Mouse (Mus musculus) lung, postnatal 0 days (tissue): ENCODE results near the gene Abca8a. TPM values are rescaled to one million over a fixed set of nuclear protein-coding genes. Genes with fewer than 3 reads are reported as not detected.

Experiments used
- ATAC-seq: fragments of 200-750 bp; cut with Nextera tagmentation; 2 replicates; pipeline ENCODE4 v1.8.0; 2017; ENCODE audit warnings: moderate library complexity
- DNase-seq: peaks from one replicate; pipeline ENCODE4 v3.0.0-alpha.2; 2016; ENCODE audit warnings: low spot score
- H3K27ac ChIP-seq: fragments of 300-500 bp; sonication (generic); 2 replicates; pipeline ENCODE4 v1.5.1; 2014; ENCODE audit warnings: antibody characterized with exemption, mild to moderate bottlenecking, low read length, mixed read lengths
- H3K27me3 ChIP-seq: fragments of 300-500 bp; sonication (generic); replicated peaks from 2 replicates; pipeline ENCODE4 v1.6.1; 2014; ENCODE audit warnings: low read length, mixed read lengths; ENCODE audit not compliant: insufficient read depth
- H3K36me3 ChIP-seq: fragments of 300-500 bp; sonication (generic); 2 replicates; pipeline ENCODE4 v1.6.1; 2014; ENCODE audit warnings: low read length, mixed read lengths; ENCODE audit not compliant: insufficient read depth
- H3K4me1 ChIP-seq: fragments of 300-500 bp; sonication (generic); 2 replicates; pipeline ENCODE4 v1.6.1; 2014; ENCODE audit warnings: antibody characterized with exemption, low read depth, low read length, mixed read lengths; ENCODE audit not compliant: insufficient read depth
- H3K4me2 ChIP-seq: fragments of 300-500 bp; sonication (generic); replicated peaks from 2 replicates; pipeline ENCODE4 v1.6.1; 2014; ENCODE audit warnings: low read depth, mild to moderate bottlenecking, low read length, moderate library complexity, mixed read lengths
- H3K4me3 ChIP-seq: fragments of 300-500 bp; sonication (generic); 2 replicates; pipeline ENCODE4 v1.5.1; 2014; ENCODE audit warnings: low read depth, low read length
- H3K9ac ChIP-seq: fragments of 300-500 bp; sonication (generic); replicated peaks from 2 replicates; pipeline ENCODE4 v1.6.1; 2014; ENCODE audit warnings: low read depth, mild to moderate bottlenecking
- H3K9me3 ChIP-seq: fragments of 300-500 bp; sonication (generic); 2 replicates; pipeline ENCODE4 v1.6.1; 2016; ENCODE audit warnings: low read length, mixed read lengths
- CTCF ChIP-seq: IDR thresholded peaks from 2 replicates; pipeline ENCODE4 v1.5.1; 2016; ENCODE audit warnings: antibody characterized with exemption, mild to moderate bottlenecking
- EP300 ChIP-seq: IDR thresholded peaks from 2 replicates; pipeline ENCODE4 v1.6.1; 2016; ENCODE audit warnings: antibody characterized with exemption, mild to moderate bottlenecking, control low read depth
- WGBS: fragments of 180-500 bp; shearing (Covaris S2); extraction: QIAGEN DNeasy Blood & Tissue Kit; methylation state at CpG from one replicate; pipeline ENCODE4 v1.1.7; 2014; 5-methylcytosine and 5-hydroxymethylcytosine counted together
- polyA plus RNA-seq: library from polyadenylated mRNA; unstranded; fragments of >200 nt; fragmentation: Nextera tagmentation; extraction: Ambion mirVana; gene quantifications from 2 replicates; pipeline ENCODE4 v1.2.1, GENCODE M21; 2015

Abca8a gene
- polyA plus RNA-seq, 1 experiment from 2014 or later: 7.6 TPM

GRCm38 (mm10) chr11:110037795-110038194 is 58.0 kb downstream of the Abca8a start:
- Histone ChIP-seq H3K4me3 (no peak overlapping the region), H3K36me3 (no peaks in the 10 kb centered on the region), H3K4me1 (no peaks in the 10 kb centered on the region), H3K4me2 (no peak overlapping the region), H3K27me3 (no peaks in the 10 kb centered on the region), H3K27ac (no peak overlapping the region), H3K9ac (no peak overlapping the region), H3K9me3 (no peaks in the 10 kb centered on the region)
- 94% methylated on average over 2 of the region's 2 CpGs for WGBS
- DNase-seq: no peak
- no peak for ATAC-seq
- TF ChIP-seq CTCF (no peak), EP300 (no peak)

GRCm38 (mm10) chr11:110028913-110029695 is 66.7 kb downstream of the Abca8a start:
- Histone ChIP-seq H3K9me3 (no peaks in the 10 kb centered on the region), H3K9ac (no peak overlapping the region), H3K27me3 (no peaks in the 10 kb centered on the region), H3K27ac (no peak overlapping the region), H3K4me2 (no peak overlapping the region), H3K4me1 (no peaks in the 10 kb centered on the region), H3K36me3 (no peaks in the 10 kb centered on the region), H3K4me3 (no peak overlapping the region)
- 37% methylated on average over 7 of the region's 7 CpGs for WGBS
- no peak for TF ChIP-seq CTCF
- TF ChIP-seq EP300: no peak
- peak; percentile 8 for DNase-seq
- peak; percentile 40 for ATAC-seq

- ATAC-seq: no peak
- Histone ChIP-seq H3K9ac (no peak overlapping the region), H3K27me3 (no peaks in the 10 kb centered on the region), H3K27ac (no peak overlapping the region), H3K4me3 (no peak overlapping the region), H3K4me2 (no peak overlapping the region), H3K9me3 (no peaks in the 10 kb centered on the region), H3K36me3 (no peaks in the 10 kb centered on the region), H3K4me1 (no peaks in the 10 kb centered on the region)
- DNase-seq: no peak
- 62% methylated on average over 2 of the region's 2 CpGs for WGBS
- TF ChIP-seq EP300 (no peak), CTCF (no peak)
These were observed 84.8 kb downstream of the Abca8a start for GRCm38 (mm10) chr11:110010836-110011546.

- WGBS: under 1% methylated on average over 15 of the region's 15 CpGs
- no peak within 1 kb of the TSS for H3K27ac ChIP-seq
- no peak within 1 kb of the TSS for H3K9ac ChIP-seq
These were observed 100.2 kb downstream of the Abca8a start, which contains the start of gene Abca8b for GRCm38 (mm10) chr11:109995624-109996023. TSS of gene Abca8b (minus strand) at chr11:109995845.

GRCm38 (mm10) chr11:109995013-109995412 is 100.8 kb downstream of the Abca8a start:
- 1% methylated on average over 3 of the region's 3 CpGs for WGBS
- ATAC-seq (peak; percentile 78), DNase-seq (peak; percentile 77)
- Histone ChIP-seq H3K9me3 (no peaks in the 10 kb centered on the region), H3K4me2 (peak overlapping the region; percentile 66), H3K27ac (no peak overlapping the region), H3K9ac (no peak overlapping the region), H3K27me3 (no peaks in the 10 kb centered on the region), H3K4me3 (no peak overlapping the region), H3K4me1 (no peaks in the 10 kb centered on the region; the same call in 1 of the 2 replicates), H3K36me3 (no peaks in the 10 kb centered on the region)
- TF ChIP-seq EP300 (no peak), CTCF (no peak)

More at GRCm38 (mm10) chr11:109995624-109996023, 100.2 kb downstream of the Abca8a start, which contains the start of gene Abca8b:
- no peaks in the 10 kb centered on the region for H3K9me3 ChIP-seq
- H3K4me2 ChIP-seq: peak within 1 kb of the TSS; percentile 66
- no peaks in the 10 kb centered on the region for H3K36me3 ChIP-seq
- DNase-seq (peak; percentile 73), ATAC-seq (peak; percentile 88)
- no peaks in the 10 kb centered on the region; the same call in 1 of the 2 replicates for H3K4me1 ChIP-seq
- H3K27me3 ChIP-seq: no peaks in the 10 kb centered on the region
- TF ChIP-seq EP300 (no peak), CTCF (peak; percentile 16)
- peak within 1 kb of the TSS; percentile 36 for H3K4me3 ChIP-seq

GRCm38 (mm10) chr11:109994014-109994413 is 101.8 kb downstream of the Abca8a start:
- ATAC-seq: no peak
- Histone ChIP-seq H3K4me1 (no peaks in the 10 kb centered on the region; the same call in 1 of the 2 replicates), H3K27me3 (no peaks in the 10 kb centered on the region), H3K27ac (no peak overlapping the region), H3K4me2 (no peak overlapping the region), H3K4me3 (no peak overlapping the region), H3K36me3 (no peaks in the 10 kb centered on the region), H3K9ac (no peak overlapping the region), H3K9me3 (no peaks in the 10 kb centered on the region)
- TF ChIP-seq CTCF (no peak), EP300 (no peak)
- 44% methylated on average over 6 of the region's 6 CpGs for whole genome bisulfite sequencing
- no peak for DNase-seq
